Mouse (Mus musculus): ENCODE measurements around the gene Cpsf6.

DNA sequence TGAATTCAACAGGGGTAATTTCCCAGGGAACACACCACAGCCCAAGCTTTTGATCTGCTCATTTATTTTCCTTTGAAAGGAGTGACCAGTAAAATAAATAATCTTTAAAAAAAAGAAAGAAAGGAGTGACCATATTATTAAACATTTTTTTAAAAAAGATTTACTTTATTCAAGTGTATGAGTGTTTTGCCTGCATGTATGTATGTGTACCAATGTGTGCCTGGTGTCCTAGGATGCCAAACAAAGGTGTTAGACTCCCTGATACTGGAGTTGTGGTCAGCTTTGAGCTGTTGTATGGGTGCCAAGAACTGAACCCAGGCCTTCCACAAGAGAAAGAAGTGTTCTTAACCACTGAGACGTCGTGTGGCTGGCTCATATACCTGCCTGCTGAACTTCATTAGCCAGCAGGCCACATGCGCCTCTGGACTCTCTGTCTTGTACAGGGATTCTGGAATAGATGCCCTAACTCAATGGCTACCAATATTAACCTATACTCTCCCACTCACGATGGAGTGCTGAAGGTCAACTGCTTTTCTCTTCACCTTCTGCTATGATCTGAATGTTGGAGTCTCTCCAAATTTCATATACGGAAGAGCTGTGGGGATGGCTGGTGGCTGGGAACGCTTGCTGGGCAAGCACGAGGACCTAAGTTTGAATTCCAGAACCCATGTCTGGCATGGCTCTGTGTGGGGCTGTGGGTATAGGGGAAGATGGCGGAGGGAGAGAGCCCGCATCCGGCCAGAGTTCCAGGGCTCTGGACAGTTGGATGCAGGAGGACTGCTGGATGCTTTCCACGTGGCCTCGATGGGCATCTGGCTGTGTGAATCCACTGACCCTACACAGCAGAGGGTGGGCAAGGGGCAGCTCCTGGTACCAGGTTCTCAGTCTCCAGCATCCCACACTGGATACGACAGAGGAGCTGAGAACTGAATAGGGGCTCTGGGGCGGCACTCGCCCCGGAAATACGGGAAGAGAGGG, 43.5 kb upstream of the Cpsf6 start:
- TF ChIP-seq CTCF (IDR thresholded peaks at IDR 0.05; ENCODE audit: extremely low read depth, insufficient read depth, insufficient read length, insufficient replicate concordance) = no peak
- TF ChIP-seq POLR2A (IDR thresholded peaks at IDR 0.05; ENCODE audit: low read depth, low read length) = no peak

Measured in spleen, adult 2 months (tissue).